Mouse (Mus musculus) ES-CJ7 (cell line): ENCODE results near the gene Krtap24-1.

Source experiments
- DNase-seq: peaks from one replicate; pipeline ENCODE4 v3.0.0; 2011; ENCODE audit warnings: low read depth, low spot score

Krtap24-1 gene

DNA sequence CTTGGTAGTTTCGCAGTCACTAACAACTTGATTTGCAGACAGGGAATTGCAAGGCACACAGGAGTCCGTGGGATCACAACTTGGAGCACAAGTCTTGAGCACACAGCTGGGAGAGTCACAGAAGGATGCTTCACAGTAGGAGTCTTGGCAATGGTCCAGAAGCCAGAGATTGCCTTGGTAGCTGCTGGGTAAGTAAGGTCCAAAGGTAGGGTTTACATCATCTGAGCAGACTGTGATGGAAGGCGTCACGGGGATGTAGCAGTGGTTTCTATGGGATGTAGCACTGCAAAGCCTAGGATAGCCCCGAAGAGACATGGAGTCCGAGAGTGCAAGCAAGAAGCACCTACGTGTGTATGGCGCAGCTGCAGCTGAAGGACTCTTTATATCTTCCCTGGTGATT lies at the start of gene Krtap24-1:
Krtap24-1 (minus strand) TSS at position 358 of the 400 bp plus-strand sequence.
- DNase-seq = no peak

DNA sequence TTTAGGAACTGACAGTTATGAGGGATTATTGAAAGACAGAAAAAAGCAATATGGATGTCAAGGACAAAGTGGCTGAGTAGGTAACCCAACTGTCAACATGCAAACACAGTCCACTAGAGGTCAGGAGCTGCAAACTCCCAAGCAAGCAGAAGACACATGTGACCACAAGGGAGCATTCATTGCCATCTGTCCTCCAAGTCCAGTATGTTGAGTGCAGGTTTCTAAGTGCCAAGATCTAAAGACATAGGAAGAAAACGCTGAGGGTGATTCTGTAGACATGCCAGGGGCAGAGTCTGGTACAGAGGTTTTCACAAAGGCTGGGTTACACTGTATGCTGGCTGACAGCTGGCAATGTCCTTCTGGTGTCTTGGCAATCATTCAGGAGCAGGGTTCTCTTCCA lies 45.3 kb upstream of the Krtap24-1 start:
- peak; percentile 12 for DNase-seq

DNA sequence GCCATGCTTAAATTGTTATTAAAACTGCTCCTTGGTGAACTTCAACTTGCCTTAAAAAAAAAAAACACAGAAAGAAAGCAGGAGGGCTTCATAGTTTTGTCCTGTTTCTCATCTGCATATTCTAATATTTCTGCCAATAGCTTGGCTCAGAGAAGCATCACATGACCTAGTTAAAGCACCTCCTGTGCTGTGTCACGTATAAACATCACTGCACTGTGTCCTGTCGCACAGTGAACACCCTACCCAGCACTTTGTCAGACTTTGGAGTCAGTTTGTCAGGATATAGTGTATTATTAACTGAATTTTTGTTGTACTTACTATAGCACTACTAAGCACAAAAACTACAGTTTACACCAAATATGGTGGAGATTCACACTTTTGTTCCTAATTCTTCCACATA lies 39.9 kb upstream of the Krtap24-1 start:
- DNase-seq = no peak

DNA sequence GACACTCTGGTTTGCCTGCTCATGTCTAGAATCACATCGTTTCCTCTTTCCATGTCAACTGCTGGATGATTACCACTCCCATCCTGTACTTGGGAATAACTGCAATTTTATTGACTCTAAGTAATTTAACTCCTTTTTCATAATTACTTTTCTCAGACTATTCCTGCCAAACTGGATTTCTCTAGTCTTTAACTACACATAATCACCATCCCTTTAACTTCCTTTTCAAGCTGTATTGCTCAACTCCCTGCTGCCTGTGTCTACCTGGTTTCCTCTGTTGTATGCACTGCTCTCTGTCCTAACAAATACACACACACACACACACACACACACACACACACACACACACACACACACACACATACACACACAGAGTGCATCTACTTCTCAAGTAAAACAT lies 39.0 kb upstream of the Krtap24-1 start:
- no peak for DNase-seq

DNA sequence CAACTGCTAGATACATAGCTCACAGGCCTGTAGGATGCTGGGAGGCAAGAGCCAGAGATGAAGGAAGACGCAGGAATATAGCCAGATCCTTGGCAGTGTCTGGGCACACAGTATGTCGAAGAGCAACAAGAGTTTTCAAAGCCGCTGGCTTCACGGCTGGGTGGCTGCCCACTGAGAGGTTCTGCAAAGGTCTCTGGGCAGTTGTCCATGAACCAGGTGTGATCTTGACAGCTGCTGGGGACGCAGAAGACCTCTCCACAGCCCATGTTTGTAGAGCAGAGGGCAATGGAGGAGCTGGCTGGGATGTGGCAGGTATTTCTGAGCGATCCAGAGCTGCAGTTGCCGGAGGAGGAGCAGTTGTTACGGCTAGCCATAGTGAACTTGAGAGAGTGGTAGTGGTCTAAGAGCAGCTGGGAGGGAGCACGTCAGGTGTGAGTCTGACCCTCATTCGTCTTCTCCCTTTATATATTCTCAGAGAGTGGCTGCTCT lies 35.3 kb upstream of the Krtap24-1 start, which contains the start of gene Krtap26-1:
Krtap26-1 (minus strand) TSS at position 439 of the 489 bp plus-strand sequence.
- DNase-seq = no peak

DNA sequence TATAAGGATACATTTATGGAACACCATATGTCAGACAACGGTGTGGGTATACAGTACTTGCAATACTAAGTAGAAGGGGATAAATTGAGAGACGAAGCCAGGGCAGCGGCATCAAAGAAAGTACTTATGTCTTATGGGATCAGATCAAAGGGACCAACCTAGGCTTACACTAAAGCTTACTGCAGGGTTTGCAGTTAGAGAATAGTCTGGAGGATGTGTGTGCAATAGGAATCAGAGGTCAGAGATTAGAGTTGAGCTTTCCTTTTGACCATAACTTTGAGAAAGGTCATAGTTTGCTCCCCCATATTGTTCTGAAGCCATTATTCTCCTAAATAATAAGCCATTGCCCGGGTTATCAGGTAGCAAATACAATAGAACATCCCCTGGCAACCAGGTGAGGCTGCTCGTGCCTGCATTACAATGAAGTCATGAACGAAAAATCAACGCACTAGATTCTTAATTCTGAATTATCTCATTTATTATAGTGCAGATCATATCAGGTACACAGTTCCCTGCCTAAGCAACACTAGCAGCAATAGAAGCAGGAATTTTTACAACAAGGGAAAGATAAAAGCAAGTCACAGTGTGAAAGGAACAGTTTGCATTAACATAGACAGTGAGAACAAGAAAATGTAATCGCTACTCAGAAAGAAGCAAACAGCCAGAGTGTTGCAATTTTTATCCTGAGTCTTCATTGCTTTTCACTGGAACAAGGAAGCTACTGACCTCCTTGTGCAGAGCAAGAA lies 34.5 kb upstream of the Krtap24-1 start:
- DNase-seq = no peak

DNA sequence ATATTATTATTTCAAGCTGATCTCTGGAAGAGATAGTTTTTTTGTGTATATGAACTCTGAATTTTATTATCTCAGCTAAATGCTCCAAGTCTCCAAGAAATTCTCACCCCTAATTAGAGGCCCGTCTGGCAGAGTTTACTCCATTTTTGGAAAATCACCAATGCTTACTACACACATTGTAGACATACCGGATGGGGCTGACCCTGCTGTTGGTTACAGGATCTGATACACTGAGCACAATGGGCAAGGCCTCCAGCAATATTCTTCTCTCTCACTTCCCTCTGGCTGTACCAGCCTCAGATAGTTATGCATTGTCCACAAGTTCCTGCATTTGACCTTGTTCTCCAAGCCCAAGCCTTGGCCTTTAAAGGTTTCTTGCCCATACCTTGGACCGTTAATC lies 28.0 kb upstream of the Krtap24-1 start:
- no peak for DNase-seq

DNA sequence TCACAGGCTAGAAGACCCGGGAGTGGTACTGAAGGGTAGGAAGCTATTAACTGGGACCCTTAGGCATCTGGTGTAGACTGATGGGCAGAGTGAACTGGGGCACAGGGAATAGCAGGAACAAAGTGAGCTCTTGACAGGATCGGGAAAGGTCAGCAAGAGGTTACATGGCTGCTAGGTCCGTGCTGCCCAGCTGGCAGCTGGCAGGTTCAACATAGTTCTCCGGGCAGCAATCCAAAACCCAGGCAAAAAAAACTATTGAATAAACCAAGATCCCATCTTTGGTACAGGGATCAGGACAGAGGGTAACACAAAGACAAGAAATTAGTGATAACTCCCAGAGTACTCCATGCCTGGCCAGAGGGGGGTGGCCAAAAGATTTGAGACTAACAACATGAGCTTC lies 23.1 kb upstream of the Krtap24-1 start:
- DNase-seq = no peak

DNA sequence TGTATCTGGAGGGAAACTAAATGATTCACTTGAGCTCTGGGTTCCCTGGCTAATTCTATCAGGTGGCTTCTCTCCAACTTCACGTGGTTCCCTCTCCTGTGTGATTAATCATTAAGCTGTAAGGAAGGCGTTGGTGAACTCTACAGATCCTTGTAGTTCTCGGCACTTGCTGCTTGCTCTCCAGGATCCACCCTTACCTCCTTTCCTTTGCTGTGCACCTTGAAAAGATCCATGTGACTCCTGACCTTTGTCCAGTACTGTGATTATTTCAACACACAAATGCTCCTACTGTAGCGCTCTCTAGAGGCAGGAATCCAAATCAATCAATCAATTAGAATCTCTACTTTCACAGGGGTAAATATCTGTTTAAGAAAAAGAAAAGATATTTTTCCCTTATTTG lies 19.4 kb upstream of the Krtap24-1 start:
- no peak for DNase-seq

DNA sequence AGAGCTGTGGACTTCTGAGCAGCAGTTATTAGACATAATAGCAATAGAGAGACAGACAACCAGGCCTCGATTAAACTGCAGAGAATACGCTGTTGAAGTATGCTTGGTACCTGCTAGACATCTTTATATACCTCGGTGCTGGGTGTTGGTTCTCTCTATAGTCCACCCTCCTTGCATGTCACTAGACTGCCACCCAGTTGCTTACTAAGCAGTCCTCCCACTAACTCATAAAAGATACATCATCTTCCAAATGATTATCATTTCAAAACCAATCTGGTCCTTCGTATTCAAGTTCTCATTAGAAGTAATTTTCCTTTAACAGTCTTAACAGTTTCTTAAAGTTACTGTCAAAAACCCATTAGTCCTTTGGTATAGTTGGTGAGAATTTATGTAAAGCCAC lies 15.5 kb upstream of the Krtap24-1 start, which contains the start of gene 2310079G19Rik:
2310079G19Rik (minus strand) TSS at position 101 of the 400 bp plus-strand sequence.
- DNase-seq = no peak

DNA sequence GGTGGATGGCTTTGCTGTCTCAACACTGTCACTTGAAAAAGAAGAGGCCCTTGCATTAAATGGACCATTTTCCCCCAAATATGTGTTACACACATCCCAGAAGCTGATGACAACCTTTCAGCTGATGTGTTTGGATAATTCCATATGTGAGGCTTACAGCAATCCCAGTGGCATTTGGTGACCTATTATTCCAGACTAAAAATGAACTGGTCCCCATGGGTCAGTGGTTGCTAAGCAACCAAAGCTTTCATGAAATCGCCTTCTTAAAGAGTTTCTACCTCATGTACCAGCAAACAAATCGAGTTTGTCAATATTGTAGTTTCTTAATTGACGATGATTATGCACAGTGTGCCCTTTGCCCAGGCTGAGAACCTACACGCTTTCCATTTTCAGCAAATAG lies 633 bp upstream of the Krtap24-1 start:
- DNase-seq = no peak

DNA sequence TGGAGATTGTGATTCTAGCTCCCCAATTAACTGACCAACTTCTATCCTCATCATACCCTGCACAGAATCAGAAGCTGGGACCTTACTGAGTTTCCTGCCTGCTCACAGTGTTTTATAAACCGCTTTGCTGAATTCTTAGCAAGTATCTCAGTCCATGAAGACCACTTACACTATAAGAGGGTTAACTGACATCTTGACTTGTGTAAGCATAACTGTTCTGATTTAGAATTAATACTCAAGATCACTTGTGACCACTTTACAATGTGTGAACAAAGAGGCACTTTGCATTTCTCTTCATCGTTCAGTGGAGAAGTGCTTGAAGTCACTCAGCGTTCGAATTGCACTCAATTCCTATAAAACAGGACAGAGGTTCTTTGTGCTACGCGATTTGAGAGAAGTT lies 7.5 kb downstream of the Krtap24-1 start:
- DNase-seq = no peak

DNA sequence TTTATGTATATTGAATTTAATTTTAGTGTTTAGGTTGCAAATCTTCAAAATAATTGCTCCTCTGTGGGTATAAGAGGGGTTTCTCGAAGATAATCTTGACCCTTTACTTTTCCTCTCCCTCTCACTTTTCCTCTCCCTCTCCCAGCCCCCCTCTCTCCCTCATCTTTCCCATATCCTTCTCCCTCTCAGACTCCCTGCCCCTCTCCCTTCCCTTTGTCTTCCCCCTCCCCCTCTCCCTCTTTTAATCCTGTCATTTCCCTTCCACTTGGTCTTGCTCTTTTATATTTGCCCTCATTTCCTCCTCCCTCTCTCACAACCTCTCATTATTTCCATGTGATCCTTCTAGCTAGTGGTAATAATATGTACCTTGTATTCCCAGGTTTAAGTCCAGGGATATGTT lies 9.6 kb downstream of the Krtap24-1 start:
- DNase-seq = no peak

DNA sequence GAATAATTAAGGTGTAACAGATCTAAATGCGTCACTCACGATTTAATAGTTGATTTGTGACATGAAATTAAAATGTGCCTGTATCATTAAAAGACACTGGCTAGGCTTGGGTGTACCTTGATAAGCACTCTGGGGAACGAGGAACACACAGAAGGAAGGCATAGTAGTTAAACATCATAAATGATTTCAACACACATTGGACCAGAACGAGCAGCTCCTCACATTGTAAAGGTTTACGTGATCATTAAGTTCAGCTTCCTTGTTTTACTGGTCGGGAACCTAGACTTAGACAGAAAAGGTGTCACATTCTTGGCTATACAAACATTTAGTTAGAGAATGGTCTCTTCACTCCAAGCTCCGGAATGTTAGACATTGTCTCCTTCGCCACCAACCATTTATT lies 11.8 kb downstream of the Krtap24-1 start:
- DNase-seq = no peak

DNA sequence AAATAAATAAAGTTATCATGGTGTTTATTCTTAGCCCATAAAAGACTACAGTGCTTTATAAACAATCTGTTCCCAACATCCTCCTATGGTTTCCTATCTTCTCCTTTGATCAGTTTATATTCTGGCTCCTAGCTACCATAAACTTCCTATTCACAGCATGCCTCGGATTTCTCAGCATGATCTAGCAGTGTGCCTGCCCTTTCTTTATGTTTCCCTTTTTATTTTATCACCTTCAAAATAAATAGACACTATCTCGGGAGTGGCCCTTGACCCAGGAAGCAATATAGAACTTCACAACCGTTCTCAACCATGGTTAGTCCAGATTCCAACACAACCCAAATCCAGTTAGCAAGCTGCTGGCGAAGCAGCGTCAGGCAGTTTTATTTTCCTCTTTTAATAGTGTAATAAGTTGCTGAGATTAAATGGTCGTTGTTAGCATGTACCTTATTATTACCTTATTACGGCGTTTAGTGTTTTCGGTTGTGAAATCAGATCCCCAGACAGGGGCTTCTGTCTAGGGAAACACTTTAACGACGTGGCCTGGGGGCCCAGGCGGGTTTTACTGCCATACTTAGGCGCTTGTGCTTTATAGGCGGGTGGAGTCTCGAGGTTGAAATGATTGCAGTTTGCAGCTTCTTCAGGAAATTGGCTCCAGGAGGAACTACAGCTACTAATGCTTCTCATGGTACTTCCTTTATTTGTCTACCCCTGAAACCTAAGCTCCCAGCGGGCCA lies 12.4 kb downstream of the Krtap24-1 start:
- DNase-seq = no peak

DNA sequence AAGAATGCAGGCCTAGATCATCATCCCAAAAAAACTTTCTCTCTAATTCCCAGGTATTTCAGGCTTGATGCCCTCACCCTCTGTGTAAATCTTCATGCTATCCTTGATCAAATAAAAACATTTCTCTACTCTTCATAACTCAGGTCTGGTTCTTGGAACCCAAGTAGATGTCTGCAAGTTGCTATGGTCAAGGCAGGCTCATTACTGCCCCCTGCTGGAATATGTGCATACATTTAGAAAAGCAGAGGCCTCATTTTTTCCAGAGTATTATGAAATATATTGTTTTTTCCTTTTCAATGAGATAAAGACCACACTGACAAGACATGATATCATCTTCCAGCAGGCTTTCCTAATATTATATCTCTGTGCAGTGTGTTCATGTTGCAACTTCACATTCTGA lies 19.3 kb downstream of the Krtap24-1 start:
- peak; percentile 26 for DNase-seq

DNA sequence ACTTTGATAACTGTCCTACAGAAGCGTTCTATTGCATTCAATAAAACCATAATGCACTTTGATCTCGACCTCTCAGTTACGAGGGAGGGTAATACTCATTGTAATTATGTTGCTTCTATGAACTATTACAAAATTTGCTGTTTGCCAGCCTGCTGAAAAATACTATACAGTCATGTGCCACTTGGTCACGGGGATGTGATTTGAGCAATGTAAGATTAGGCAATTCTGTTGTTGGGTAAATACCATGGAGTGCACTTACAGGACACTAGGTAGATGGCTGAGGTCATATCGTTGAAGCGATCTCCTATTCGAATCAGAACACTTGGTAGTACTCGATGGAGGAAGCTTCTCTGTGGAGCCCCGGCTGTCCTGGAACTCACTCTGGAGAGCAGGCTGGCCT lies 28.7 kb downstream of the Krtap24-1 start:
- no peak for DNase-seq

DNA sequence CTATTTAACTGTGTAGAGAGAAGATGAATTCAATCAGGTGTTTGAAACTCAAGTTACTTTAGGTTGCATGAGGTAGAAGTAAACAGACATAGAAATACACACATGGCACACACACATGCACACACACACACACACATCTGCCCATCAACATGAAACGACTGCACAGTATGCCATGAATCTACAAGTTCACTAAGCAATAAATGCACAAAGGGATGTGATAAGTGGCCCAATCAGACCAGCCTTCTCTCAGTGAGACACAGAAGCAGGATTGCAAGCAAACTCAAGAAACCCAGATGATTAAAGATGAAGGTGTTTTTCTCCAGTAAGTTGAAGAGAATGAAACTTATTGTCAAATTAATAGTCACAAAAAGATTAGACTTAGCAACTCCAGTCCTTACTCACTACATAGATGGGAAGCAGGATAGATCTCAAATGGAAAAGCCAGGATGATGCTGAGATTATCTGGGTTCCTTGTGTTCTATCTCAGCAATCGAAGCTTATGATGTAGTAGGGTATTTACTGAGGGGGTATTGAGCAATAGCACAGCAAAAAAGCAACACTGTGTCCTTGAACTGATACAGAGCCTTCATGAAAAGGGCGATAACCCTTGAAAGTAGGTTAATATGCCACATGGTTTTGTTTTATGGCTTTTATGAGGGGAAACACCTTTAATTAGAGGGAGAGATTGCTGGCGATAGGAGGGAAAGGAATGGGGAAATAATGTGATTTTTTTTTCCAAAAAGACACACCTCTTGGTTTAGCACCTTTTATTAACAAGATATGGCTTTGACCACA lies 36.0 kb downstream of the Krtap24-1 start:
- DNase-seq = no peak

DNA sequence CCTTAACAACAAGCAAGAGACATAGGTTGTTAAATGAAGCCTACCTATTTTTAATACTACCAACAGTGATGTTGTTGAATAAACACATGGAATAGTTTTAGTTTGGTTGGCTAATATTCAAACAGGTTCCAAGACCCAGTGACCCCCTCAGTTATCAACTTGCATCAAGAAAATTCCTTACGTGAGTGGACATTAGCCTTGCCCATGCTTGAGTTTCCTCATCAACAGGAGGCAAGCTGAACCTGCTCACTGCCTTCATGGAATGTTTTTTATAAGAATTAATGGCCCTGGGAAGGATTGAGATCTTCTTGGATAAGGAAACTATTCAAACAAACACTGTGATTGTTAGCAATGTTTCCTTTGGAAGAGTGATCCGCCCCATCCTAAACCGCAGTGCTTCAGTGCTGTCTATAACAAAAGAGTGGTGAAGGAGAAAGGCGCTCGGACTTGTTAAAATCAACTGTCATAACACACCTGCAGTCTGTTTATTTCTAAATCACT lies 39.1 kb downstream of the Krtap24-1 start:
- no peak for DNase-seq

DNA sequence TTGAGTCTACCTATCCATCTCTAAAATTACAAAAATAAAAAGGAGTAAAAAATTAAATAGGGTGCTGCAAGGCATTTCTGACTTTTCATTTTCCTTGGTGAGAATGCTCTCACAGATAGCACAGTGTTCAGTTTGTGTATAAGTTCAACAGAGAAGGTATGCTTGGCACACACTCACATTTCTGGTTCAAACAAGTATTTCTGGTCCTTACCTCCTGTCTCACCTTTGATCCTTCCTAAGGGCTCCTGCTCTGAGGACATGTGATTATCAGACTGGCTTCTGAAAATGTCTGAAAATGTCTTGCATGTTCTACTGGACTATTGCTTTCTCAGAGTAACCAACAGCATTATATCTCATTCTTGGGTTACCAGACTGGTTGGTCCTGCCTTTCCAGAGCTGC lies 41.9 kb downstream of the Krtap24-1 start:
- no peak for DNase-seq

DNA sequence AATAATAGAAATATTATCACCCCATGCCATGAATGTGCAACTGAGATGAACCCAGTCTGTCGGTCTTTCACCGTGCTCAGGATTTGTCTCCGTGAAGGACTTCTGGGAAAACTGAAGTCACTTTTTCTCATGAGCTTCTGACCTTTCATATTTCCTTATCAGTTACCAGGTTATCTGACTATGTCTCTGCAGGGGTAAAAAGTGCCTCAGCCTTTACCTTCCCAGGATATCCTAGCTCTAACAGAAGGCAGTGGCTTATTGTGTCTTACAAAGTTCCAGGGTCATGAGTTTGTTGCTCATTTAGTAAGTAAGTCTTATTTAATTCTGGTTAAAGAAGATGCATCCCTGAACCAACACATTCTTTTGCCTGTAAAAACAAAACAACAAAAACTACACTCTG lies 42.3 kb downstream of the Krtap24-1 start:
- no peak for DNase-seq

DNA sequence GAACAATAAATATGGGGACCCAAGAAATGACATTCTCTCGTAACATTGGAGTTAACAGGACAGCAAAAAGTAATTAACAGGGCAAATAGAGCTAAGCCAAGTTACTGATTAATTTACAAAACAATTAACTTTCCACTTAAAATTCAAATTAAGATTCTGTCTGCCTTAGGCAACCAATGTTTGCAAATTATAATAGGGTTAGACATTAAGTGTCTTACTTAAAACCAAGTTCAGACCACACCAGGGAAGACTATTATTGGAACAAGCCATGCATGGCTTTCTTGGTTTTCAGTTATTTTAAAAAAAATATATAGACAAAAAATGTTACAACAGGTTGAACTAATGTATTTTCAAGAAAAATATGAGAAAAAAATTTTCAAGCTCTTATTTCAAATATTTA lies 43.0 kb downstream of the Krtap24-1 start:
- DNase-seq = no peak
